Mouse (Mus musculus): ENCODE measurements around the gene Fam129a. TPM values are rescaled to one million over a fixed set of nuclear protein-coding genes. Genes with fewer than 3 reads are reported as not detected.

The Fam129a gene
- polyA plus RNA-seq, 1 experiment, result 19.8 TPM

- 0 out of 2 replicates have a peak, but pooled peaks cover 4% of the 10 kb centered on the region for H3K4me1 ChIP-seq (ENCODE audit: control insufficient read depth, insufficient read depth, insufficient read length, low read length)
- no peak overlapping the region for H3K27ac ChIP-seq (replicated peaks; ENCODE audit: low read depth, low read length)
- H3K4me3 ChIP-seq (ENCODE audit: insufficient read depth, low read depth, low read length), result no peak overlapping the region
These were observed 135.4 kb downstream of the Fam129a start for GRCm38 (mm10) chr1:151706397-151706752.

- H3K27ac ChIP-seq (replicated peaks; ENCODE audit: low read depth, low read length), result no peak overlapping the region
These were observed 138.2 kb downstream of the Fam129a start for GRCm38 (mm10) chr1:151708966-151709733.

GRCm38 (mm10) chr1:151709734-151710022 lies 138.7 kb downstream of the Fam129a start:
- Histone ChIP-seq H3K27ac (replicated peaks; ENCODE audit: low read depth, low read length) (no peak overlapping the region), H3K4me1 (ENCODE audit: control insufficient read depth, insufficient read depth, insufficient read length, low read length) (0 out of 2 replicates have a peak, but pooled peaks cover 4% of the 10 kb centered on the region)

More at GRCm38 (mm10) chr1:151708966-151709733, 138.2 kb downstream of the Fam129a start:
- Histone ChIP-seq H3K4me3 (ENCODE audit: insufficient read depth, low read depth, low read length) (no peak overlapping the region), H3K4me1 (ENCODE audit: control insufficient read depth, insufficient read depth, insufficient read length, low read length) (0 out of 2 replicates have a peak, but pooled peaks cover 4% of the 10 kb centered on the region)

GRCm38 (mm10) chr1:151710424-151711055 lies 139.6 kb downstream of the Fam129a start:
- Histone ChIP-seq H3K4me3 (ENCODE audit: insufficient read depth, low read depth, low read length) (no peak overlapping the region), H3K4me1 (ENCODE audit: control insufficient read depth, insufficient read depth, insufficient read length, low read length) (0 out of 2 replicates have a peak, but pooled peaks cover 4% of the 10 kb centered on the region), H3K27ac (replicated peaks; ENCODE audit: low read depth, low read length) (no peak overlapping the region)

More at GRCm38 (mm10) chr1:151709734-151710022, 138.7 kb downstream of the Fam129a start:
- no peak overlapping the region for H3K4me3 ChIP-seq (ENCODE audit: insufficient read depth, low read depth, low read length)

DNA sequence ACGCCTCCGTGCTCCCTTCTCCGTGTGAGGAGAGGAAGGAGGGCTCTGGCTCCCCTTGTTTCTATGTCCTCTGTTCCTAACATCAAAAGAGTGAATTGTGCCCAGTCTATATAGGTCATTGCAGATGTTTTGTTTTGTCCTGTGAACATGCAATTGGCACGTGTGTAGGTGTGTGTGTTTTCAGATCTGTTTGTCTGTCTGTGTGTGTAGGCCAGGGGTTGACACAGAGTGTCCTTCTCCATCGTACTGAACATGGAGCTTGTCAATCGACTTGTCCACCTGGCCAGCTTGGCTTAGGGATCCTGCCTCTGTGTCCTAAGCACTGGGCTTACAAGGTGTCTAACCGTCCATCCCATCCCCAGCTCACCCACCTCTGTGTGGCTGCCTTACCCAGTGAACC lies 140.1 kb downstream of the Fam129a start:
- Histone ChIP-seq H3K4me1 (ENCODE audit: control insufficient read depth, insufficient read depth, insufficient read length, low read length) (0 out of 2 replicates have a peak, but pooled peaks cover 4% of the 10 kb centered on the region), H3K4me3 (ENCODE audit: insufficient read depth, low read depth, low read length) (no peak overlapping the region), H3K27ac (replicated peaks; ENCODE audit: low read depth, low read length) (no peak overlapping the region)

- H3K4me3 ChIP-seq (ENCODE audit: insufficient read depth, low read depth, low read length), result no peak overlapping the region
- H3K27ac ChIP-seq (replicated peaks; ENCODE audit: low read depth, low read length), result no peak overlapping the region
- H3K4me1 ChIP-seq (ENCODE audit: control insufficient read depth, insufficient read depth, insufficient read length, low read length), result 0 out of 2 replicates have a peak, but pooled peaks cover 4% of the 10 kb centered on the region
These were observed 141.7 kb downstream of the Fam129a start for GRCm38 (mm10) chr1:151712664-151713063.

- H3K27ac ChIP-seq (replicated peaks; ENCODE audit: low read depth, low read length), result no peak overlapping the region
- H3K4me1 ChIP-seq (ENCODE audit: control insufficient read depth, insufficient read depth, insufficient read length, low read length), result 0 out of 2 replicates have a peak, but pooled peaks cover 4% of the 10 kb centered on the region
- H3K4me3 ChIP-seq (ENCODE audit: insufficient read depth, low read depth, low read length), result no peak overlapping the region
These were observed 142.6 kb downstream of the Fam129a start for GRCm38 (mm10) chr1:151713622-151714021.

DNA sequence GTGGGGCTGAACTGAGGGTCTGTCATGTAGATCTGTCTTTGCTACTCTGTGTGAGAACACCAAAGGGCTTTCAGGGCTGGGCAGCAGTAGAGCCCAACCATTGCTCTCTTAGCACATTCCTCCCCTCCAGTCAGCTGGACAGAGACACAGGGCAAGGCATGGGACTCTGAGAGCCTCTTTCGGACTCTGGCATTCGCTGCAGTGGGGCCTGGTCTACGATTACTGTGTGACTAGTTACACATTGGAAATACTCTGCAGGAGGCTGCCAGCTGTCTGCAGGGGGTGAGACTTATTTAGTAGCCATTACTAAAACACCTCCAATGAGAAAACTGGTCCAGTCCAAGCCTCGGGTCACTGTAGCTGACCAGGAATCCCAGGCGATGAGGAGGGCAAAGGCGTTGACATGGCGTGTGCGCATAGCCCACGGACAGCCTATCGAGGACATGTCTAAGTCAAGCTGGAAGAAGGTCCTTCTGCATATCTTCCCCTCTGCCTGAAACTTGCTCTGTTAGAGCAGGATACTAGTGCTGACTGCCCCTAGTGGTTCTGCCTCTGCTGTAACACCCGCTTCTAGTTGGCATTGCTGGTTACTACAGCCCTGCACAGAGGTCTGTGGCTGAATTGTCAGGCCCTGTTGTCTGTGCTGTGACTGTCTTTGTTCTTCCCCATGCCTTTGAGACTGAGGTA lies 145.2 kb downstream of the Fam129a start:
- Histone ChIP-seq H3K4me1 (ENCODE audit: control insufficient read depth, insufficient read depth, insufficient read length, low read length) (peaks cover 12% of the 10 kb centered on the region), H3K27ac (replicated peaks; ENCODE audit: low read depth, low read length) (no peak overlapping the region), H3K4me3 (ENCODE audit: insufficient read depth, low read depth, low read length) (no peak overlapping the region)

DNA sequence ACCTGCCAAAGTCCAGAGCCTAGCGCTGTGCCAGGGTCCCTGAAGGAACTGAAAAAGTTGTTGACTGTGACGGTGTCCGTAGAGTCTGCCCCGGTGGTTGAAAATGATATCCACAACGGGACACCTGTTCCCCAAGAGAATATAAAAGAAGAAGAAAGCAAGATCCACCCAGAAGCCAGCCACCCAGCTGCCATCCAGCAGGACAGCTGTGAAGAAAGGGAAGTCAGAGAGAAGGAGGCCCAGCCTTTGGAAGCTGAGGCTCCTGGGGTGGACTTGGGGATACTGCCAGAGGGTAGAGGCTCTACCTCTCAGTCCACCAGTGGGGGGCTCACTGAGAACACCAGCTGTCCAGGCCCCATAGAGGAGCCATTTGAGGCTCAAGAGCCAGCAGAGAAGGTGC lies 146.6 kb downstream of the Fam129a start:
- Histone ChIP-seq H3K4me1 (ENCODE audit: control insufficient read depth, insufficient read depth, insufficient read length, low read length) (peaks cover 12% of the 10 kb centered on the region), H3K27ac (replicated peaks; ENCODE audit: low read depth, low read length) (no peak overlapping the region), H3K4me3 (ENCODE audit: insufficient read depth, low read depth, low read length) (no peak overlapping the region)

DNA sequence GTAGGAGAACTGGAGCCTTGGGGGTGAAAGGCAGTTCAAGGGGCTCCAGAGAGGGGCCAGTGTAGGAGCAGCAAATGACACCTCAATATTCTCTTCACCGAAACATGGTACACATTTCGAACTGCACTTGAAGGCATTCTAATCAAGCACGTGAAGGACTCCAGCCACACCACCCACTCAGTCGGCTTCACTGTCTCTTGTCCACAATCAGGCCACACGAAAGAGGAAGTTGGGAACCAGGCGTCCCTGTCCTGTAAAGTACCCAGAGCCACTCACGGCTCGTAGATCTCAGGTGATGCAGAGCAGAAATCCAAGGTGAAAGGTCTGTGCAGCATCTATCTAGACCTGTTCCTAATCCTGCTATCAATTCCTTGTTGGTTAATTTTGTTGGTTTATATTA lies 147.6 kb downstream of the Fam129a start:
- H3K27ac ChIP-seq (replicated peaks; ENCODE audit: low read depth, low read length), result no peak overlapping the region
- H3K4me3 ChIP-seq (ENCODE audit: insufficient read depth, low read depth, low read length), result no peak overlapping the region
- peaks cover 12% of the 10 kb centered on the region for H3K4me1 ChIP-seq (ENCODE audit: control insufficient read depth, insufficient read depth, insufficient read length, low read length)

DNA sequence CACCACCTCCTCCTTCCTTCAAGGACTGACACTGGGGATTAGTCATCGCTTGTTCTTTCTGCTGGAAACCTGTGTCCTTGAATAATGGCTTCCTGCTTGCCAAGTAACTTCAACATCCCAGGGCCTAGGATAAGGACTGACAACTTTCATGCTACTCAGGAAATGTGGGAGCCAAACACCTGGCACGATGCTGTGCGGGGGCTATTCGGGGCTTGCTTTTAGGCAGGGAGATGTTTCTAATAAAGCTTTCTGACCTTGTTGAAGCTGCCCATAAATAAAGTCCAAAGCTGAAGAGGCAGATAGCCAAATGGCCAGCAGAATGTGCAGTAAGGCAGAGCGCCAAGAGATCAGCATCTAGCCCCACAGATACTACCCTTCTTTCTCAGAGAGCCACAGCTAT lies 148.9 kb downstream of the Fam129a start:
- no peak overlapping the region for H3K27ac ChIP-seq (replicated peaks; ENCODE audit: low read depth, low read length)
- no peak overlapping the region for H3K4me3 ChIP-seq (ENCODE audit: insufficient read depth, low read depth, low read length)
- H3K4me1 ChIP-seq (ENCODE audit: control insufficient read depth, insufficient read depth, insufficient read length, low read length), result peaks cover 12% of the 10 kb centered on the region

GRCm38 (mm10) chr1:151720566-151720965 lies 149.6 kb downstream of the Fam129a start:
- Histone ChIP-seq H3K4me1 (ENCODE audit: control insufficient read depth, insufficient read depth, insufficient read length, low read length) (peaks cover 12% of the 10 kb centered on the region), H3K27ac (replicated peaks; ENCODE audit: low read depth, low read length) (no peak overlapping the region)

GRCm38 (mm10) chr1:151721357-151721983 lies 150.5 kb downstream of the Fam129a start:
- Histone ChIP-seq H3K4me1 (ENCODE audit: control insufficient read depth, insufficient read depth, insufficient read length, low read length) (peaks cover 12% of the 10 kb centered on the region), H3K27ac (replicated peaks; ENCODE audit: low read depth, low read length) (no peak overlapping the region), H3K4me3 (ENCODE audit: insufficient read depth, low read depth, low read length) (no peak overlapping the region)

More at GRCm38 (mm10) chr1:151720566-151720965, 149.6 kb downstream of the Fam129a start:
- no peak overlapping the region for H3K4me3 ChIP-seq (ENCODE audit: insufficient read depth, low read depth, low read length)

DNA sequence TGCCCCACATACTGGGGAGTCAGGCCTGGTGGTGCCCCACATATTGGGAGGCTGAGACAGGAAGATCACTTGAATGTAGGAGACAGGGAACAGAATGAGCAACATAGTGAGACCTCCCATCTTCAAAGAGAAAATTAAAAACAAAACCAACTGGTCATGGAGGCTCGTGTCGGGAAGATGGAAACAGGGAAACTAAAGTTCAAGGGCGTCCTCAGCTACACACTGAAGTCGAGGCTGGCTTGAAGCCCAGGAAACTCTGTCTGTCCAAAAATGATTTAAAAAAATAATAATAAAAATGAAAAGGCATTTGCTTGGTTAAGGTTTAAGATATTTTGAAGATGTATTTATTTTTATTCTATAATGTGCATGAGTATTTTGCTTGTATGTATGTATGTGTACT lies 152.8 kb downstream of the Fam129a start:
- no peak overlapping the region for H3K4me3 ChIP-seq (ENCODE audit: insufficient read depth, low read depth, low read length)
- no peak overlapping the region for H3K27ac ChIP-seq (replicated peaks; ENCODE audit: low read depth, low read length)
- H3K4me1 ChIP-seq (ENCODE audit: control insufficient read depth, insufficient read depth, insufficient read length, low read length), result peaks cover 12% of the 10 kb centered on the region

DNA sequence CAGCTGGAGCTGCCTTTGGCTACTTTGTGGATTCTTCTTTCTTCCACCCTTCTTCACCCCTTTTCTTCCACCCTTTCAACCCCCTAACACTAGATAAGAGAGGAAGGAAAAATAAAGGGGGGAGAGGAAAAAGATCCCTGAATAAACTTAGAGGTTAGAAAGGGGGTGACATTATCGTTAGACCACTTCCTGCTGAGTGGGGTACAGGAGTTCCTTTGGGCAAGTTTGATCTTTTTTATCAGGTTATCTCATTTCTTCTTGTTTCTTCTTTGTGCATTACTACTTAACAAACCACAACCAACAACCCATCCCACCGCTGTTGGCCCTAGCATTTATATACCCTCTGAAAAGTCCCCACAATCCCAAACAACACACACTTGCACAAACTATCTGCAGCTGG lies 154.6 kb downstream of the Fam129a start:
- Histone ChIP-seq H3K4me1 (ENCODE audit: control insufficient read depth, insufficient read depth, insufficient read length, low read length) (peaks cover 2% of the 10 kb centered on the region), H3K27ac (replicated peaks; ENCODE audit: low read depth, low read length) (no peak overlapping the region)

More for the DNA sequence above, 154.6 kb downstream of the Fam129a start:
- no peak overlapping the region for H3K4me3 ChIP-seq (ENCODE audit: insufficient read depth, low read depth, low read length)

Data from brown adipose tissue, adult 24 weeks (tissue).